Mouse (Mus musculus): ENCODE measurements at regions not wholly inside any gene's neighbourhood (a gene's known extent, or its start where the extent isn't known, plus 50 kb on each side); places are given as distances from the start of the nearest gene placed in this dataset.

- in situ Hi-C loops (cut with MboI, MseI): no loop called here
These were observed 660.5 kb upstream of the Sel1l start for GRCm38 (mm10) chr12:92509494-92509893.

- in situ Hi-C loops (cut with MboI, MseI): no loop called here
These were observed 660.0 kb upstream of the Sel1l start for GRCm38 (mm10) chr12:92508796-92509489.

- in situ Hi-C loops (cut with MboI, MseI): loop anchor here (10.0 kb wide), 1 partner anchor 1641 kb away; no protein-coding TSS in a partner anchor
These were observed 635.0 kb upstream of the Sel1l start for GRCm38 (mm10) chr12:92483984-92484383.

GRCm38 (mm10) chr12:92474293-92475062, 625.5 kb upstream of the Sel1l start:
- in situ Hi-C loops (cut with MboI, MseI): no loop called here

- in situ Hi-C loops (cut with MboI, MseI): no loop called here
These were observed 602.3 kb upstream of the Sel1l start for GRCm38 (mm10) chr12:92451110-92451818.

GRCm38 (mm10) chr12:92418458-92418857, 569.5 kb upstream of the Sel1l start:
- in situ Hi-C loops (cut with MboI, MseI): no loop called here

- in situ Hi-C loops (cut with MboI, MseI): no loop called here
These were observed 556.5 kb upstream of the Sel1l start for GRCm38 (mm10) chr12:92405506-92405905.

- in situ Hi-C loops (cut with MboI, MseI): no loop called here
These were observed 552.0 kb upstream of the Sel1l start for GRCm38 (mm10) chr12:92400987-92401386.

- in situ Hi-C loops (cut with MboI, MseI): no loop called here
These were observed 537.2 kb upstream of the Sel1l start for GRCm38 (mm10) chr12:92386195-92386594.

- in situ Hi-C loops (cut with MboI, MseI): no loop called here
These were observed 535.4 kb upstream of the Sel1l start for GRCm38 (mm10) chr12:92384266-92384937.

GRCm38 (mm10) chr12:92379130-92379529, 530.2 kb upstream of the Sel1l start:
- in situ Hi-C loops (cut with MboI, MseI): no loop called here

- in situ Hi-C loops (cut with MboI, MseI): no loop called here
These were observed 517.0 kb upstream of the Sel1l start for GRCm38 (mm10) chr12:92365926-92366325.

- in situ Hi-C loops (cut with MboI, MseI): no loop called here
These were observed 504.7 kb upstream of the Sel1l start for GRCm38 (mm10) chr12:92353386-92354257.

- in situ Hi-C loops (cut with MboI, MseI): no loop called here
These were observed 469.3 kb upstream of the Sel1l start for GRCm38 (mm10) chr12:92318241-92318640.

- in situ Hi-C loops (cut with MboI, MseI): no loop called here
These were observed 468.7 kb upstream of the Sel1l start for GRCm38 (mm10) chr12:92317609-92318008.

GRCm38 (mm10) chr12:92316285-92316684, 467.3 kb upstream of the Sel1l start:
- in situ Hi-C loops (cut with MboI, MseI): no loop called here

- in situ Hi-C loops (cut with MboI, MseI): no loop called here
These were observed 466.9 kb upstream of the Sel1l start for GRCm38 (mm10) chr12:92315820-92316219.

- in situ Hi-C loops (cut with MboI, MseI): no loop called here
These were observed 454.1 kb upstream of the Sel1l start for GRCm38 (mm10) chr12:92302951-92303591.

- in situ Hi-C loops (cut with MboI, MseI): no loop called here
These were observed 445.9 kb upstream of the Sel1l start for GRCm38 (mm10) chr12:92294887-92295286.

GRCm38 (mm10) chr12:92293341-92293720, 444.4 kb upstream of the Sel1l start:
- in situ Hi-C loops (cut with MboI, MseI): no loop called here
